Mouse (Mus musculus) heart, adult 18-20 months (tissue): ENCODE data around the gene Larp1. TPM values are rescaled to one million over a fixed set of nuclear protein-coding genes. Genes with fewer than 3 reads are reported as not detected.
A peak's percentile ranks its signal among the peaks of the same experiment; 100 is the strongest.

Experiments
- DNase-seq, 2 experiments: peaks; one replicate each; pipeline ENCODE4 v3.0.0; 2021 to 2022; ENCODE audit warnings: mixed read lengths in 1 of 2
- total RNA-seq, 2 experiments: library from RNA; stranded (reverse); gene quantifications; 2 replicates each; pipeline ENCODE4 v1.2.3; 2021

The Larp1 gene
- total RNA-seq, 2 experiments from 2014 or later = 57.8 to 59.9 TPM

- DNase-seq = no peak
Measured at GRCm38 (mm10) chr11:58100006-58100405, 91.1 kb downstream of the Larp1 start.

GRCm38 (mm10) chr11:58101194-58101720 lies 92.4 kb downstream of the Larp1 start:
- no peak for DNase-seq

GRCm38 (mm10) chr11:58102146-58102545 lies 93.3 kb downstream of the Larp1 start:
- DNase-seq = no peak

GRCm38 (mm10) chr11:58102581-58103343 lies 93.9 kb downstream of the Larp1 start:
- peak in 1 of 2 experiments; percentile 17 for DNase-seq

GRCm38 (mm10) chr11:58103344-58103653 lies 94.4 kb downstream of the Larp1 start:
- no peak for DNase-seq

GRCm38 (mm10) chr11:58103697-58104306 lies 94.9 kb downstream of the Larp1 start, which contains the start of gene Cnot8:
Gene Cnot8, plus strand, starts transcription at chr11:58104153.
- DNase-seq = peak; percentile 99 to 100

GRCm38 (mm10) chr11:58104351-58104791 lies 95.5 kb downstream of the Larp1 start:
- no peak for DNase-seq

GRCm38 (mm10) chr11:58107009-58107408 lies 98.1 kb downstream of the Larp1 start:
- no peak for DNase-seq

GRCm38 (mm10) chr11:58107664-58108337 lies 98.9 kb downstream of the Larp1 start:
- DNase-seq = no peak

Other genes with a start within 250 kb of the Larp1 start
- 10 to 100 TPM; 48.5 to 51.8 TPM for gene Sap30l, start 207.4 kb upstream of the Larp1 start, total RNA-seq
- gene Hand1, start 176.2 kb upstream of the Larp1 start, total RNA-seq = not detected
- not detected for gene Gm12248, start 84.1 kb downstream of the Larp1 start, total RNA-seq
- 10 to 100 TPM; 36.3 to 37.4 TPM for gene Cnot8, start 95.1 kb downstream of the Larp1 start, total RNA-seq
- 10 to 100 TPM in 1 of 2 experiments, 1 to 10 TPM in 1; 8.7 to 10.0 TPM for gene Gemin5, start 159.5 kb downstream of the Larp1 start, total RNA-seq
- 10 to 100 TPM; 51.2 to 53.4 TPM for gene Mrpl22, start 162.6 kb downstream of the Larp1 start, total RNA-seq
- 10 to 100 TPM in 1 of 2 experiments, 1 to 10 TPM in 1; 9.2 to 33.3 TPM for gene Igtp, start 190.5 kb downstream of the Larp1 start, total RNA-seq
- gene Irgm2, start 190.6 kb downstream of the Larp1 start, total RNA-seq = 10 to 100 TPM; 10.0 to 30.3 TPM